Mouse (Mus musculus) midbrain, embryonic 10.5 days (tissue): ENCODE results near the gene Prim1. TPM values are rescaled to one million over a fixed set of nuclear protein-coding genes. Genes with fewer than 3 reads are reported as not detected.
"Not testable (repeated sequence)": the region's sequence is repeated elsewhere in the genome, so short reads cannot be mapped to it uniquely, and the experiment has no call there.

Experiments
- DNase-seq: peaks from one replicate; pipeline ENCODE4 v3.0.0-alpha.2; 2017; ENCODE audit warnings: low spot score
- H3K27ac ChIP-seq: fragments of 300-500 bp; sonication (generic); replicated peaks from 2 replicates; pipeline ENCODE4 v1.5.1; 2016; ENCODE audit warnings: mild to moderate bottlenecking
- H3K27me3 ChIP-seq: fragments of 300-500 bp; sonication (generic); 2 replicates; pipeline ENCODE4 v1.6.1; 2016; ENCODE audit warnings: low read depth, mild to moderate bottlenecking; ENCODE audit not compliant: poor library complexity, severe bottlenecking
- H3K36me3 ChIP-seq: fragments of 300-500 bp; sonication (generic); 2 replicates; pipeline ENCODE4 v1.6.1; 2016; ENCODE audit warnings: mild to moderate bottlenecking, moderate library complexity
- H3K4me1 ChIP-seq: fragments of 300-500 bp; sonication (generic); 2 replicates; pipeline ENCODE4 v1.6.1; 2016
- H3K4me3 ChIP-seq: fragments of 300-500 bp; sonication (generic); 2 replicates; pipeline ENCODE4 v1.5.1; 2016; ENCODE audit warnings: mild to moderate bottlenecking, moderate library complexity
- H3K9me3 ChIP-seq: fragments of 300-500 bp; sonication (generic); replicated peaks from 2 replicates; pipeline ENCODE4 v1.6.1; 2016; ENCODE audit warnings: mild to moderate bottlenecking
- WGBS: fragments of 180-500 bp; shearing (Covaris S2); methylation state at CpG from one replicate; pipeline ENCODE4 v1.1.7; 2016; 5-methylcytosine and 5-hydroxymethylcytosine counted together
- polyA plus RNA-seq: library from polyadenylated mRNA; unstranded; fragments of >200 nt; fragmentation: Nextera tagmentation; extraction: Ambion mirVana; gene quantifications from 2 replicates; pipeline ENCODE4 v1.2.1, GENCODE M21; 2016

Prim1 gene
- polyA plus RNA-seq, 1 experiment from 2014 or later: 114 TPM

DNA sequence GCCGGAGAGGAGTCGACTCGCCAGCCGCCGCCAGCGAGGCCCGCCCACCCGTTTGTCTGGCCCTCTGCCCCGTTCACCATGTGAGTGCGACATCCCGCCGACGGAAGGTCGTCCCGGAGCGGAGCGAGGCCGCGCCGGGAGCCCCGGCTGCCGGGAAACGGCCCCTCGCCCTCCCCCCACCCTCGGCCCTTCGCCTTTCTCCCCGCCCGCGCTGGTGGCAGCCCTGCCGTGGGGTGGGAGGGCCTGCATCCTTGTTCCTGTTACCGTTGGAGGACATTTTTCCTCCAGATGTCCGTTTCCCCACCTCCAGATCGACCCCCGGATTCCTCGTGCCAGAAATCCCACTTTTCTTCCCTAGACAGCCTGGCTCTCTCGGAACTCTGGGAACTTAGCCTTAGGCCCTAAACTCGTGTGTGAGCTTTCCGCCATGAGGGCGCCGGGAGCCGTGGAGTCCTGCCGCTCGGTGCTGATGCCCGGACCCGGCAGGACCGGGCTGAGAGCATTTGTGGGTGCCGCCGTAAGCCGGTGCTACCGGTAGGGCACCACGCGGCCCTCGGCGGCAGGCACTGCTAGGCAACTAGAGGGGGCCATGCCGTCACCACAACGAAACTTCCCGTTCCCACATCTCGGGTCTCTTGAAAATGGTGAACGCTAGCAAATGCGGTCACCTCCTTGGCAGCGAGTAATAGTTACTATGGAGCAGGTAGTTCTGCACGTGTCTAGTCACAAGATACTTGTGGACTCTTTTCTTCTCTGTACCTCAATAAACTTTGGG lies 44.4 kb downstream of the Prim1 start:
- peaks cover 38% of the 10 kb centered on the region for H3K36me3 ChIP-seq
- DNase-seq: peak; percentile 72
- H3K27me3 ChIP-seq: no peaks in the 10 kb centered on the region
- H3K27ac ChIP-seq: peak overlapping the region; percentile 99
- H3K4me3 ChIP-seq: peak overlapping the region; percentile 72
- H3K4me1 ChIP-seq: peaks cover 36% of the 10 kb centered on the region
- no peaks in the 10 kb centered on the region for H3K9me3 ChIP-seq
- WGBS: under 1% methylated on average over 62 of the region's 62 CpGs

GRCm38 (mm10) chr10:128061109-128061508 lies 46.1 kb downstream of the Prim1 start:
- no peak for DNase-seq
- peaks cover 50% of the 10 kb centered on the region for H3K36me3 ChIP-seq
- no peaks in the 10 kb centered on the region for H3K27me3 ChIP-seq
- H3K9me3 ChIP-seq: no peaks in the 10 kb centered on the region
- peaks cover 36% of the 10 kb centered on the region for H3K4me1 ChIP-seq
- peak overlapping the region; percentile 52; the same call in 1 of the 2 replicates for H3K27ac ChIP-seq
- WGBS: 89% methylated on average over 5 of the region's 5 CpGs
- peak overlapping the region; percentile 72 for H3K4me3 ChIP-seq

- H3K9me3 ChIP-seq: no peaks in the 10 kb centered on the region
- peaks cover 36% of the 10 kb centered on the region for H3K4me1 ChIP-seq
- no peak for DNase-seq
- H3K36me3 ChIP-seq: peaks cover 62% of the 10 kb centered on the region
- no peak overlapping the region for H3K27ac ChIP-seq
- H3K4me3 ChIP-seq: no peak overlapping the region
- no peaks in the 10 kb centered on the region for H3K27me3 ChIP-seq
- 94% methylated on average over 6 of the region's 6 CpGs for WGBS
Measured at GRCm38 (mm10) chr10:128062221-128062989, 47.4 kb downstream of the Prim1 start.

GRCm38 (mm10) chr10:128066072-128066471 lies 51.1 kb downstream of the Prim1 start:
- H3K27ac ChIP-seq: no peak overlapping the region
- peaks cover 13% of the 10 kb centered on the region; the same call in 1 of the 2 replicates for H3K4me1 ChIP-seq
- no peaks in the 10 kb centered on the region for H3K27me3 ChIP-seq
- WGBS: 88% methylated on average over 5 of the region's 5 CpGs
- no peak for DNase-seq
- peaks cover 88% of the 10 kb centered on the region for H3K36me3 ChIP-seq
- no peak overlapping the region for H3K4me3 ChIP-seq
- no peaks in the 10 kb centered on the region for H3K9me3 ChIP-seq

GRCm38 (mm10) chr10:128069201-128069600 lies 54.2 kb downstream of the Prim1 start:
- WGBS: 92% methylated on average over 4 of the region's 4 CpGs
- H3K9me3 ChIP-seq: no peaks in the 10 kb centered on the region
- no peak overlapping the region for H3K4me3 ChIP-seq
- no peaks in the 10 kb centered on the region for H3K27me3 ChIP-seq
- DNase-seq: no peak
- no peaks in the 10 kb centered on the region for H3K4me1 ChIP-seq
- no peak overlapping the region for H3K27ac ChIP-seq
- peaks cover 89% of the 10 kb centered on the region for H3K36me3 ChIP-seq

GRCm38 (mm10) chr10:128070432-128070831 lies 55.5 kb downstream of the Prim1 start:
- not testable (repeated sequence) for H3K27ac ChIP-seq, H3K9me3 ChIP-seq, DNase-seq, H3K4me3 ChIP-seq, H3K27me3 ChIP-seq, H3K4me1 ChIP-seq
- WGBS: 97% methylated on average over 2 of the region's 2 CpGs
- H3K36me3 ChIP-seq: peaks cover 89% of the 10 kb centered on the region

GRCm38 (mm10) chr10:128078269-128078668 lies 63.3 kb downstream of the Prim1 start:
- peaks cover 39% of the 10 kb centered on the region for H3K36me3 ChIP-seq
- not testable (repeated sequence) for H3K27ac ChIP-seq, DNase-seq, H3K4me3 ChIP-seq, H3K27me3 ChIP-seq, H3K9me3 ChIP-seq, H3K4me1 ChIP-seq
- 80% methylated on average over 5 of the region's 5 CpGs for WGBS

Other genes starting within 250 kb of the Prim1 start
- 0.11 and 0.12 TPM in 2 replicates for gene Rdh9, start 238.8 kb upstream of the Prim1 start, polyA plus RNA-seq
- not detected in 2 replicates for gene Rdh16, start 214.0 kb upstream of the Prim1 start, polyA plus RNA-seq
- gene Rdh19, start 165.2 kb upstream of the Prim1 start, polyA plus RNA-seq: not detected in 2 replicates
- not detected in 2 replicates for gene Rdh16f2, start 148.7 kb upstream of the Prim1 start, polyA plus RNA-seq
- gene Rdh7, start 126.4 kb upstream of the Prim1 start, polyA plus RNA-seq: not detected in 2 replicates
- not detected in 2 replicates for gene Sdr9c7, start 116.7 kb upstream of the Prim1 start, polyA plus RNA-seq
- not detected in 2 replicates for gene Hsd17b6, start 7.6 kb upstream of the Prim1 start, polyA plus RNA-seq
- gene Naca, start 20.4 kb downstream of the Prim1 start, polyA plus RNA-seq: 814 and 925 TPM in 2 replicates
- 669 and 729 TPM in 2 replicates for gene Ptges3, start 43.8 kb downstream of the Prim1 start, polyA plus RNA-seq
- gene Atp5b, start 68.1 kb downstream of the Prim1 start, polyA plus RNA-seq: 2,205 and 2,316 TPM in 2 replicates
- gene Baz2a, start 76.4 kb downstream of the Prim1 start, polyA plus RNA-seq: 14.3 and 16.7 TPM in 2 replicates
- gene Rbms2, start 165.1 kb downstream of the Prim1 start, polyA plus RNA-seq: 24.3 and 25.0 TPM in 2 replicates
- 0.96 and 1.5 TPM in 2 replicates for gene Gls2, start 179.3 kb downstream of the Prim1 start, polyA plus RNA-seq
- gene Spryd4, start 196.6 kb downstream of the Prim1 start, polyA plus RNA-seq: 28.3 and 32.7 TPM in 2 replicates
- 0.21 TPM in 1 of 2 replicates, not detected in the other for gene Mip, start 210.7 kb downstream of the Prim1 start, polyA plus RNA-seq
- 86.6 and 89.4 TPM in 2 replicates for gene Timeless, start 216.9 kb downstream of the Prim1 start, polyA plus RNA-seq
- 0.73 and 0.77 TPM in 2 replicates for gene Apon, start 238.9 kb downstream of the Prim1 start, polyA plus RNA-seq